Mouse (Mus musculus): Measurements from ENCODE around the gene Crtap. TPM values are rescaled to one million over a fixed set of nuclear protein-coding genes. Genes with fewer than 3 reads are reported as not detected.
"Not testable (repeated sequence)": the region's sequence is repeated elsewhere in the genome, so short reads cannot be mapped to it uniquely, and the experiment has no call there.

Gene Crtap
- polyA plus RNA-seq, 1 experiment from 2014 or later = 34.2 TPM

DNA sequence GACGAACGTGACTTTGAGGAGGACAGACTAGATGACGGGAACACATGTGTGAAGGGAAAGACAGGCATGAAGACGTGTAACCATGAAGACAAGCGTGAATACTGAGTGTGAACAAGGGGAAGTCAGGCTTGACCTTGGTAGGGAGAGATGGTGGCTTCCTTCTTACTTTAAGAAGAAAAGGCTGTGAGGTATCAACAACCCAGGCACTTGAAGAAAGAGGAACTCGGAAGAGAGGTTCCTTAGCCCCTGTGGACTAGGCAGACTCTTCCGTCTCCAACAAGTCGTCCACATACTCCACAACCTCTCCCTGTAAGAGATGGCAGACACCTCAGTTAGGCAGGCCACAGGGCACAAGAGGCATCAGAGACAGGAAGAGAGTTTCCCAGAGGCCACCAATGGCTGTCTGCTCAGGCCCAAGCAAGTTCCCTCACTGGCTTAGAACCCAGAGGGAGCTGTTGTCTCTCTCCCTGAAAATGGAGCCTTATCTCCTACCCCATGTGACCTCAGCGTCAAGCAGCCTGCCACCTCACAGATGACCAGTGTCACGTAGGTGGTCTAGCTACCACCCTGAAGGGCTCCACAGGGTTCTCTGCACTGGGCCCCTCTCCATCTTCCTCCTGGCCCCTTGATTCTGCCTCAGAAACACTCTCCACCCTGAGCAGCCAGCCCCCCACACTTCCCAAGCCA lies 15.1 kb downstream of the Crtap start:
- Histone ChIP-seq H3K9ac (no peak overlapping the region), H3K9me3 (no peaks in the 10 kb centered on the region), H3K4me1 (replicated peaks) (no peaks in the 10 kb centered on the region), H3K4me2 (no peak overlapping the region), H3K27ac (replicated peaks) (no peak overlapping the region), H3K36me3 (no peaks in the 10 kb centered on the region), H3K4me3 (no peak overlapping the region), H3K27me3 (no peaks in the 10 kb centered on the region)
- no peak for ATAC-seq (ENCODE audit: low read depth)
- WGBS = 89% methylated on average over 10 of the region's 10 CpGs

GRCm38 (mm10) chr9:114371717-114372116 lies 18.8 kb downstream of the Crtap start:
- H3K36me3 ChIP-seq; H3K27me3 ChIP-seq; ATAC-seq (ENCODE audit: low read depth); H3K4me3 ChIP-seq; H3K27ac ChIP-seq (replicated peaks); H3K9me3 ChIP-seq; H3K4me2 ChIP-seq; H3K9ac ChIP-seq: not testable (repeated sequence)
- WGBS = 22% methylated on average over 5 of the region's 5 CpGs
- peaks cover 12% of the 10 kb centered on the region; the same call in 1 of the 2 replicates for H3K4me1 ChIP-seq (replicated peaks)

DNA sequence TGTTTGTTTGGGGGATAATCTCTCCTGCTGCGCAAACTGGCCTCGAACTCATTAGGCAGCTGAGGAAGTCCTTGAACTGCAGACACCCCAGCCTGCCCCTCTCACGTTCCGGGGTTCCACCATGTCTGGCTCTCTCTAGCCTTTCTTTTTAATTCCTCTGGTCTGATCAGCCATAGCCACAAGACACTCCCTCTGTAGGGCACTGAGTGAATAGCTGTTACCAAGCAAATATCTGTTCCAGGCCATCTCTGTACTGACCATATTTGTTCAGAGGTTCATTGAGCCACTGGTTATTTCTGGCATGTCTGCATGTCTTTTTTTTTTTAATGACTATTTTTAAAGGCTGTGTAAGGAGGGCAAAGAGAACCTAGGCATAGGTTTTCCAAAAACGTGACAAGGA lies 21.1 kb downstream of the Crtap start:
- not testable (repeated sequence) for H3K4me3 ChIP-seq; H3K4me2 ChIP-seq; H3K36me3 ChIP-seq; H3K9me3 ChIP-seq; H3K9ac ChIP-seq; H3K27ac ChIP-seq (replicated peaks)
- ATAC-seq (ENCODE audit: low read depth) = 0 out of 2 replicates have a peak, but pooled peaks have one; percentile 13
- Histone ChIP-seq H3K27me3 (peaks cover 14% of the 10 kb centered on the region), H3K4me1 (replicated peaks) (peaks cover 12% of the 10 kb centered on the region; the same call in 1 of the 2 replicates)
- 72% methylated on average over 5 of the region's 5 CpGs for WGBS

- peak overlapping the region; percentile 76 for H3K9ac ChIP-seq
- 0 out of 2 replicates have a peak overlapping the region, but pooled peaks have one; percentile 7 for H3K27ac ChIP-seq (replicated peaks)
- WGBS = 18% methylated on average over 12 of the region's 12 CpGs
- H3K36me3 ChIP-seq = no peaks in the 10 kb centered on the region
- H3K4me1 ChIP-seq (replicated peaks) = peaks cover 12% of the 10 kb centered on the region; the same call in 1 of the 2 replicates
- peak; percentile 57 for ATAC-seq (ENCODE audit: low read depth)
- H3K9me3 ChIP-seq = no peaks in the 10 kb centered on the region
- peak overlapping the region; percentile 86 for H3K4me2 ChIP-seq
- H3K4me3 ChIP-seq = peak overlapping the region; percentile 54
- peaks cover 14% of the 10 kb centered on the region for H3K27me3 ChIP-seq
Observed at GRCm38 (mm10) chr9:114368471-114368858, 22.0 kb downstream of the Crtap start.

GRCm38 (mm10) chr9:114367783-114368470 lies 22.5 kb downstream of the Crtap start:
- H3K27ac ChIP-seq (replicated peaks) = 0 out of 2 replicates have a peak overlapping the region, but pooled peaks have one; percentile 7
- 1% methylated on average over 48 of the region's 48 CpGs for WGBS
- H3K36me3 ChIP-seq = no peaks in the 10 kb centered on the region
- H3K4me1 ChIP-seq (replicated peaks) = peaks cover 12% of the 10 kb centered on the region; the same call in 1 of the 2 replicates
- H3K9me3 ChIP-seq = no peaks in the 10 kb centered on the region
- H3K9ac ChIP-seq = peak overlapping the region; percentile 76
- peak; percentile 86 for ATAC-seq (ENCODE audit: low read depth)
- peak overlapping the region; percentile 54 for H3K4me3 ChIP-seq
- H3K4me2 ChIP-seq = peak overlapping the region; percentile 86
- H3K27me3 ChIP-seq = peaks cover 14% of the 10 kb centered on the region

DNA sequence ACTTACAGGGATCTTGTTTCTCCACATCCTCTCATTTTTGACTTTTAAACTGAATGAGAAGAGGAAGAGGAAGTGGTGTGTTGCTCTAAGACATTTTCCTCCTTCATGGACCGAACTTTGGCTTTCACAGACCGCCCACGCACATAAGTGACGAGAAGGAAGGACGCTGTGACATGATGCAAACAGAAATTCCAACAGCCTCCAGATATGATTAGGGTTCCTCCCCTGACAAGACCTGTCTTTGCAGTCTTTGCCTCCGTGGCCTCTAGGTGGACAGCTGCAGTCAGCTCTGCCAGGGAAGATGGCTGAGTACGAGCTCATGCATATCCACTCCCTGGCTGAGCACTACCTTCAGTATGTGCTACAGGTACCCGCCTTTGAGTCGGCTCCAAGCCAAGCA lies 60.6 kb downstream of the Crtap start, which contains the start of gene Bcl2a1c:
TSS of gene Bcl2a1c (plus strand) at position 281 of the 400 bp plus-strand sequence.
- not testable (repeated sequence) for ATAC-seq (ENCODE audit: low read depth); H3K9ac ChIP-seq
- WGBS = 84% methylated on average over 9 of the region's 9 CpGs

GRCm38 (mm10) chr9:114328332-114328731 lies 62.1 kb downstream of the Crtap start:
- H3K27me3 ChIP-seq; ATAC-seq (ENCODE audit: low read depth); H3K27ac ChIP-seq (replicated peaks); H3K9me3 ChIP-seq; H3K4me2 ChIP-seq; H3K4me1 ChIP-seq (replicated peaks); H3K36me3 ChIP-seq; H3K4me3 ChIP-seq; H3K9ac ChIP-seq: not testable (repeated sequence)

More for the DNA sequence above, 60.6 kb downstream of the Crtap start, which contains the start of gene Bcl2a1c:
- not testable (repeated sequence) for H3K9me3 ChIP-seq; H3K4me3 ChIP-seq; H3K4me2 ChIP-seq; H3K4me1 ChIP-seq (replicated peaks); H3K27ac ChIP-seq (replicated peaks); H3K36me3 ChIP-seq; H3K27me3 ChIP-seq

DNA sequence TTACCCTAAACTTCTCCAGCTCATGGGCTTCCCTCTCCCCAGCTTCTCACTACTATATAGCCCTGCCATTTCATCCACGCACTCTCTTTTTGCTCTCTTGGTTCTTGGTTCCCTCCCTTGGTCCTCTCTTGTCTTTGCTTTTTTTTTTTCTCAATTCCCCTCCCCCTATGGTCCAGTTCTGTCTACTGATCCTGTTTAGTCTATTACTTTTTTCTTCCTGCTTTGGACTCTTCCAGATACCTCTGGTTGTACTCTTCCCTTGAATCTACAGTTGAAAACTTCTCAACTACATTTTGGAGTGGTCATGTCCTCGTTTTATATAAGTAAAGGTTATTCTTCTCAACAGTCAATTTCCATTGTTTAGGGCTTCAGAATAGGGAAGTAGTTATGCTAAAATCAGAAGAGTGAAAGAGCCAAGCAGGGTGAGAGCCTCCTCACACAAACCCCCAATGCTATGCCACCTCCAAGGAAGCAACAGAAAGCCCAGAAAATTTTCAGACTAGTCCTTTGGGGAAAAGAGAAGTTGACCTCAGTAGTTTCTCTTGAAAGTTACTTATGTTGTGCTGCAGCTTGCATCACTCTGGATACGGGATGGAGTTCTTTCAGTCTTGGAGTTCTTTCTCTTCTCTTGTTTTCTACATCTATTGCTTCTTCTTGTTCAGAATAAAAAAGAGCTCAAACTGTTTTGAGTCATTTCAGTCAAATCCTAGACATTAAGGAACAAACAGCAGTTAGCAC lies 64.3 kb downstream of the Crtap start:
- Histone ChIP-seq H3K27me3 (no peaks in the 10 kb centered on the region), H3K4me1 (replicated peaks) (no peaks in the 10 kb centered on the region), H3K36me3 (no peaks in the 10 kb centered on the region), H3K4me3 (no peak overlapping the region), H3K4me2 (no peak overlapping the region), H3K9ac (no peak overlapping the region), H3K27ac (replicated peaks) (no peak overlapping the region), H3K9me3 (no peaks in the 10 kb centered on the region)
- 82% methylated on average over 3 of the region's 3 CpGs for WGBS
- ATAC-seq (ENCODE audit: low read depth) = no peak

Other genes starting within 250 kb of the Crtap start
- gene Bcl2a1c, start 60.5 kb downstream of the Crtap start, polyA plus RNA-seq (2015; fragmentation: Nextera tagmentation; extraction: Ambion mirVana) = not detected in 2 replicates
- gene Glb1, start 10.4 kb upstream of the Crtap start, polyA plus RNA-seq (2015; fragmentation: Nextera tagmentation; extraction: Ambion mirVana) = 22.9 and 26.9 TPM in 2 replicates
- gene Tmppe, start 10.4 kb upstream of the Crtap start, polyA plus RNA-seq (2015; fragmentation: Nextera tagmentation; extraction: Ambion mirVana) = 6.7 and 7.4 TPM in 2 replicates
- not detected in 2 replicates for gene Ccr4, start 114.2 kb upstream of the Crtap start, polyA plus RNA-seq (2015; fragmentation: Nextera tagmentation; extraction: Ambion mirVana)
- 0.44 TPM in 1 of 2 replicates, not detected in the other for gene C130032M10Rik, start 125.0 kb upstream of the Crtap start, polyA plus RNA-seq (2015; fragmentation: Nextera tagmentation; extraction: Ambion mirVana)
- 0.32 and 0.55 TPM in 2 replicates for gene Trim71, start 173.7 kb upstream of the Crtap start, polyA plus RNA-seq (2015; fragmentation: Nextera tagmentation; extraction: Ambion mirVana)
- gene Cnot10, start 249.5 kb upstream of the Crtap start, polyA plus RNA-seq (2015; fragmentation: Nextera tagmentation; extraction: Ambion mirVana) = 57.1 and 62.2 TPM in 2 replicates